Mouse (Mus musculus): Measurements from ENCODE around the gene Tecpr2.

DNA sequence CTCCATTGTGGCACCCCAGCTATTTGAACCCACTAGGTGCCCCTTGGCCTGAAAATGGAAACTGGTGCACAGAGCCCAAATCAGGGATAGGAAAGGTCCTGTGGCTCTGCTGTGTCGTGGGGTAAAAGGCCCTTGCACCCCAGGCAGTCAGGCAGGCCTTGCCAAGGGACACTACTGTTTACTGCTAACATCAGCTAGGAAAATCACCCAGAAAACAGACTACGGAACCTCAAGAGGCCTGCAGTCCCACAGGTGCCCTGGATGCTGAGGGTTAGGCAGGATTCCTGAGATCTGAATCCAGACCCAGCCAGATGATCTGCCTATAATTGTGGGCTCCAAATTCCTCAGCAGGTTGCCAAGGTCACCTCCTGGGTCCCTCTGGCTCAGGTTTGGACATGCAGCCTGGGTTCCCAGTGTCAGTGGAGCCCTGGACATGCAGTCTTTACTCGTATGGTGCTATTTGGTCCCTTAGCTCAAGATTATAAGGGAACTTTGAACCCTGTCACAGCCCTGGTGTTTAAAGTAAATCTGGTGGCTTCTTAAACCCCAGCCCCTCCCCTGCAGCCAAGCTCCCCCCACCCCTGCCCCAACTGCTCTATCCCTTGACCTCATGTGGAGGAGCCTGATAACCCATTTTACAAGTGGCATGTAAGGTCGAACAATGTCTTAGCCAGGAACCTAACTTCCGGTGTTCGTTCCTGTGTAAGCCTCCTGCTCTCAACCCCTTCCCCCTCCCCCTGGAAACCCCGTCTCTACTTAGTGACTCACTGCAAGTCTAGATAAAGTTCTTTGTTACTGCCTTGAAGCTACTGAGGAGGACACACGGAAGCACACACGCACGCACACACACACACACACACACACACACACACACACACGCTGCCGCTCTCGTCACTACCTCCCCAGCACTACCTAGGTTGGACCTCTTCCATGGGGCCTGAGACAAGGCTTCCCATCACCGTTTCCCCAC lies 118.4 kb downstream of the Tecpr2 start:
- TF ChIP-seq CTCF (IDR thresholded peaks at IDR 0.05; ENCODE audit: low read depth) (no peak), EP300 (optimal IDR thresholded peaks at IDR 0.05) (no peak)
